Mouse (Mus musculus) bone marrow macrophage, adult 2 months (primary cell): Measurements from ENCODE around the gene Col4a1.

Source experiments
- CTCF ChIP-seq: IDR thresholded peaks from 2 replicates; pipeline ENCODE4 v1.5.1; 2012; ENCODE audit warnings: low read depth, mild to moderate bottlenecking, low read length, moderate library complexity
- POLR2A ChIP-seq: IDR thresholded peaks from 2 replicates; pipeline ENCODE4 v1.6.1; 2012; ENCODE audit warnings: mild to moderate bottlenecking, low read depth, low read length, borderline replicate concordance

DNA sequence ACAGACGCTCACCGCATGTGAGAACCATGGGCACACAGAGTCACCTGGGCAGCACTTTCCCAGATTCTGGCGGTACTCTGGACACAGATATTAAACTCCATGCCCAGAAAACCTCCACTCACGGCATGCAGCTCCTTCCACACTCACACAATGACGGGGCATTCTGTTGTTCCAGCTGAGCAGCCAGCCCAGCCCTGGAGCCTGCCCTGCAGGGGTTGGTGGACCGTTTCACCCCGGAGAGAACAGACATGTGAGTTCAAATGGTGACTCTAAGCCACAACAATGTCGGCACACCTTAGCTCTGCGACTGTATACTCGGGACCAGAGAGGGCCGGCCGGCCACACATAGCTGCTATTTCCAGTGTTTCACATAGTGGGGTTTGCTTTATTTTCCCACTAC is 130.0 kb downstream of the Col4a1 start:
- no peak for TF ChIP-seq POLR2A
- TF ChIP-seq CTCF = no peak
